Mouse (Mus musculus): ENCODE data around the gene Pcmt1. TPM values are rescaled to one million over a fixed set of nuclear protein-coding genes. Genes with fewer than 3 reads are reported as not detected.

The Pcmt1 gene
- polyA plus RNA-seq, 1 experiment from 2014 or later: 209 TPM

- no peak overlapping the region for H3K9ac ChIP-seq (ENCODE audit: low read depth, low read length)
- no peak for ATAC-seq
- peaks cover 39% of the 10 kb centered on the region for H3K36me3 ChIP-seq (ENCODE audit: control insufficient read depth, insufficient read depth, low read length)
- H3K9me3 ChIP-seq (ENCODE audit: control insufficient read depth, low read length): no peaks in the 10 kb centered on the region
- H3K4me1 ChIP-seq (ENCODE audit: control insufficient read depth, insufficient read depth, low read depth, low read length): no peaks in the 10 kb centered on the region
- H3K27ac ChIP-seq (ENCODE audit: low read depth, low read length): no peak overlapping the region
- no peak overlapping the region for H3K4me2 ChIP-seq (ENCODE audit: low read length)
- H3K27me3 ChIP-seq (replicated peaks; ENCODE audit: control insufficient read depth, insufficient read depth, low read length): no peaks in the 10 kb centered on the region
- H3K4me3 ChIP-seq (ENCODE audit: low read length): no peak overlapping the region
Measured at GRCm38 (mm10) chr10:7695286-7695685, 14.3 kb upstream of the Pcmt1 start.

GRCm38 (mm10) chr10:7686902-7687301 is 6.0 kb upstream of the Pcmt1 start:
- WGBS: 95% methylated on average over 6 of the region's 6 CpGs

GRCm38 (mm10) chr10:7682249-7682648 is 1.3 kb upstream of the Pcmt1 start:
- Histone ChIP-seq H3K27ac (ENCODE audit: low read depth, low read length) (no peak overlapping the region), H3K9me3 (ENCODE audit: control insufficient read depth, low read length) (no peaks in the 10 kb centered on the region), H3K9ac (ENCODE audit: low read depth, low read length) (no peak overlapping the region; the same call in 1 of the 2 replicates), H3K27me3 (replicated peaks; ENCODE audit: control insufficient read depth, insufficient read depth, low read length) (no peaks in the 10 kb centered on the region), H3K36me3 (ENCODE audit: control insufficient read depth, insufficient read depth, low read length) (peaks cover 6% of the 10 kb centered on the region; the same call in 1 of the 2 replicates), H3K4me1 (ENCODE audit: control insufficient read depth, insufficient read depth, low read depth, low read length) (peaks cover 39% of the 10 kb centered on the region), H3K4me2 (ENCODE audit: low read length) (peak overlapping the region; percentile 92), H3K4me3 (ENCODE audit: low read length) (peak overlapping the region; percentile 92)
- WGBS: 73% methylated on average over 3 of the region's 3 CpGs
- no peak for ATAC-seq

More at GRCm38 (mm10) chr10:7686902-7687301, 6.0 kb upstream of the Pcmt1 start:
- Histone ChIP-seq H3K9ac (ENCODE audit: low read depth, low read length) (no peak overlapping the region), H3K4me2 (ENCODE audit: low read length) (no peak overlapping the region), H3K27ac (ENCODE audit: low read depth, low read length) (no peak overlapping the region), H3K4me1 (ENCODE audit: control insufficient read depth, insufficient read depth, low read depth, low read length) (peaks cover 19% of the 10 kb centered on the region), H3K36me3 (ENCODE audit: control insufficient read depth, insufficient read depth, low read length) (peaks cover 7% of the 10 kb centered on the region), H3K4me3 (ENCODE audit: low read length) (no peak overlapping the region), H3K27me3 (replicated peaks; ENCODE audit: control insufficient read depth, insufficient read depth, low read length) (no peaks in the 10 kb centered on the region), H3K9me3 (ENCODE audit: control insufficient read depth, low read length) (no peaks in the 10 kb centered on the region)
- ATAC-seq: no peak; the same call in 1 of the 2 replicates

GRCm38 (mm10) chr10:7681343-7682025 is 548 bp upstream of the Pcmt1 start:
- Histone ChIP-seq H3K36me3 (ENCODE audit: control insufficient read depth, insufficient read depth, low read length) (peaks cover 12% of the 10 kb centered on the region), H3K9ac (ENCODE audit: low read depth, low read length) (peak overlapping the region; percentile 99), H3K4me2 (ENCODE audit: low read length) (peak overlapping the region; percentile 92), H3K4me3 (ENCODE audit: low read length) (peak overlapping the region; percentile 92), H3K9me3 (ENCODE audit: control insufficient read depth, low read length) (no peaks in the 10 kb centered on the region), H3K4me1 (ENCODE audit: control insufficient read depth, insufficient read depth, low read depth, low read length) (peaks cover 39% of the 10 kb centered on the region), H3K27ac (ENCODE audit: low read depth, low read length) (peak overlapping the region; percentile 98), H3K27me3 (replicated peaks; ENCODE audit: control insufficient read depth, insufficient read depth, low read length) (no peaks in the 10 kb centered on the region)
- peak; percentile 82 for ATAC-seq
- WGBS: under 1% methylated on average over 55 of the region's 64 CpGs

GRCm38 (mm10) chr10:7673673-7674072 is 7.3 kb downstream of the Pcmt1 start:
- Histone ChIP-seq H3K9me3 (ENCODE audit: control insufficient read depth, low read length) (no peaks in the 10 kb centered on the region), H3K27me3 (replicated peaks; ENCODE audit: control insufficient read depth, insufficient read depth, low read length) (no peaks in the 10 kb centered on the region), H3K4me3 (ENCODE audit: low read length) (no peak overlapping the region), H3K27ac (ENCODE audit: low read depth, low read length) (no peak overlapping the region), H3K4me2 (ENCODE audit: low read length) (no peak overlapping the region), H3K36me3 (ENCODE audit: control insufficient read depth, insufficient read depth, low read length) (peaks cover 20% of the 10 kb centered on the region), H3K9ac (ENCODE audit: low read depth, low read length) (no peak overlapping the region), H3K4me1 (ENCODE audit: control insufficient read depth, insufficient read depth, low read depth, low read length) (peaks cover 4% of the 10 kb centered on the region)
- WGBS: 83% methylated on average over 1 of the region's 1 CpGs
- ATAC-seq: peak; percentile 45; the same call in 1 of the 2 replicates

GRCm38 (mm10) chr10:7667342-7667802 is 13.6 kb downstream of the Pcmt1 start, which contains the start of gene Nup43:
Nup43 (plus strand) TSS chr10:7667503.
- ATAC-seq: peak; percentile 87
- 0% methylated on average over 24 of the region's 24 CpGs for WGBS
- Histone ChIP-seq H3K4me2 (ENCODE audit: low read length) (peak within 1 kb of the TSS; percentile 68), H3K27ac (ENCODE audit: low read depth, low read length) (peak within 1 kb of the TSS; percentile 78), H3K9me3 (ENCODE audit: control insufficient read depth, low read length) (no peaks in the 10 kb centered on the region), H3K36me3 (ENCODE audit: control insufficient read depth, insufficient read depth, low read length) (peaks cover 6% of the 10 kb centered on the region), H3K27me3 (replicated peaks; ENCODE audit: control insufficient read depth, insufficient read depth, low read length) (no peaks in the 10 kb centered on the region), H3K4me1 (ENCODE audit: control insufficient read depth, insufficient read depth, low read depth, low read length) (peaks cover 10% of the 10 kb centered on the region), H3K4me3 (ENCODE audit: low read length) (peak within 1 kb of the TSS; percentile 67), H3K9ac (ENCODE audit: low read depth, low read length) (peak within 1 kb of the TSS; percentile 73)

- H3K4me3 ChIP-seq (ENCODE audit: low read length): no peak overlapping the region
- no peak overlapping the region for H3K4me2 ChIP-seq (ENCODE audit: low read length)
- no peak for ATAC-seq
Measured at GRCm38 (mm10) chr10:7664889-7665288, 16.0 kb downstream of the Pcmt1 start.

GRCm38 (mm10) chr10:7664027-7664526 is 16.9 kb downstream of the Pcmt1 start:
- Histone ChIP-seq H3K4me1 (ENCODE audit: control insufficient read depth, insufficient read depth, low read depth, low read length) (peaks cover 17% of the 10 kb centered on the region), H3K4me2 (ENCODE audit: low read length) (peak overlapping the region; percentile 94), H3K27ac (ENCODE audit: low read depth, low read length) (peak overlapping the region; percentile 98), H3K27me3 (replicated peaks; ENCODE audit: control insufficient read depth, insufficient read depth, low read length) (no peaks in the 10 kb centered on the region), H3K36me3 (ENCODE audit: control insufficient read depth, insufficient read depth, low read length) (no peaks in the 10 kb centered on the region), H3K9ac (ENCODE audit: low read depth, low read length) (peak overlapping the region; percentile 93), H3K9me3 (ENCODE audit: control insufficient read depth, low read length) (no peaks in the 10 kb centered on the region), H3K4me3 (ENCODE audit: low read length) (peak overlapping the region; percentile 98)
- ATAC-seq: no peak
- WGBS: 65% methylated on average over 6 of the region's 6 CpGs

More at GRCm38 (mm10) chr10:7664889-7665288, 16.0 kb downstream of the Pcmt1 start:
- 92% methylated on average over 1 of the region's 1 CpGs for WGBS
- Histone ChIP-seq H3K27me3 (replicated peaks; ENCODE audit: control insufficient read depth, insufficient read depth, low read length) (no peaks in the 10 kb centered on the region), H3K4me1 (ENCODE audit: control insufficient read depth, insufficient read depth, low read depth, low read length) (peaks cover 17% of the 10 kb centered on the region), H3K9me3 (ENCODE audit: control insufficient read depth, low read length) (no peaks in the 10 kb centered on the region), H3K9ac (ENCODE audit: low read depth, low read length) (no peak overlapping the region), H3K36me3 (ENCODE audit: control insufficient read depth, insufficient read depth, low read length) (peaks cover 3% of the 10 kb centered on the region; the same call in 1 of the 2 replicates), H3K27ac (ENCODE audit: low read depth, low read length) (no peak overlapping the region)

Measured in hindbrain, embryonic 16.5 days (tissue).